Mouse (Mus musculus) stomach, embryonic 14.5 days (tissue): ENCODE data around the gene Daam1. TPM values are rescaled to one million over a fixed set of nuclear protein-coding genes. Genes with fewer than 3 reads are reported as not detected.

ENCODE experiments used
- ATAC-seq: fragments of 200-750 bp; cut with Nextera tagmentation; 2 replicates; pipeline ENCODE4 v1.8.0; 2017; ENCODE audit warnings: low read depth, moderate TSS enrichment; ENCODE audit not compliant: insufficient number of reproducible peaks, insufficient read depth, low FRiP score
- H3K27ac ChIP-seq: fragments of 300-500 bp; sonication (generic); 2 replicates; pipeline ENCODE4 v1.5.1; 2014; ENCODE audit warnings: mild to moderate bottlenecking, low read length, moderate library complexity, mixed read lengths
- H3K27me3 ChIP-seq: fragments of 300-500 bp; sonication (generic); 2 replicates; pipeline ENCODE4 v1.6.1; 2014; ENCODE audit warnings: low read length, control low read depth, mixed read lengths; ENCODE audit not compliant: control insufficient read depth, insufficient read depth
- H3K36me3 ChIP-seq: fragments of 300-500 bp; sonication (generic); 2 replicates; pipeline ENCODE4 v1.6.1; 2014; ENCODE audit warnings: mild to moderate bottlenecking, control low read depth, low read length, moderate library complexity, mixed read lengths; ENCODE audit not compliant: control insufficient read depth, insufficient read depth
- H3K4me1 ChIP-seq: fragments of 300-500 bp; sonication (generic); 2 replicates; pipeline ENCODE4 v1.6.1; 2014; ENCODE audit warnings: low read length, control low read depth, mixed read lengths; ENCODE audit not compliant: control insufficient read depth, insufficient read depth
- H3K4me2 ChIP-seq: fragments of 300-500 bp; sonication (generic); replicated peaks from 2 replicates; pipeline ENCODE4 v1.6.1; 2014; ENCODE audit warnings: low read depth, low read length, control low read depth
- H3K4me3 ChIP-seq: fragments of 300-500 bp; sonication (generic); 2 replicates; pipeline ENCODE4 v1.5.1; 2014; ENCODE audit warnings: low read depth, low read length, control low read depth
- H3K9ac ChIP-seq: fragments of 300-500 bp; sonication (generic); replicated peaks from 2 replicates; pipeline ENCODE4 v1.6.1; 2014; ENCODE audit warnings: low read depth, mild to moderate bottlenecking, control low read depth, low read length, moderate library complexity, mixed read lengths
- H3K9me3 ChIP-seq: fragments of 300-500 bp; sonication (generic); 2 replicates; pipeline ENCODE4 v1.6.1; 2016; ENCODE audit warnings: low read depth, low read length, control low read depth; ENCODE audit not compliant: control insufficient read depth
- WGBS: fragments of 180-500 bp; shearing (Covaris S2); extraction: QIAGEN DNeasy Blood & Tissue Kit; methylation state at CpG from one replicate; pipeline ENCODE4 v1.1.7; 2014; 5-methylcytosine and 5-hydroxymethylcytosine counted together
- polyA plus RNA-seq: library from polyadenylated mRNA; unstranded; fragments of >200 nt; fragmentation: Nextera tagmentation; extraction: Ambion mirVana; gene quantifications from 2 replicates; pipeline ENCODE4 v1.2.1, GENCODE M21; 2014

Daam1 gene
- polyA plus RNA-seq, 1 experiment from 2014 or later: 18.6 TPM

DNA sequence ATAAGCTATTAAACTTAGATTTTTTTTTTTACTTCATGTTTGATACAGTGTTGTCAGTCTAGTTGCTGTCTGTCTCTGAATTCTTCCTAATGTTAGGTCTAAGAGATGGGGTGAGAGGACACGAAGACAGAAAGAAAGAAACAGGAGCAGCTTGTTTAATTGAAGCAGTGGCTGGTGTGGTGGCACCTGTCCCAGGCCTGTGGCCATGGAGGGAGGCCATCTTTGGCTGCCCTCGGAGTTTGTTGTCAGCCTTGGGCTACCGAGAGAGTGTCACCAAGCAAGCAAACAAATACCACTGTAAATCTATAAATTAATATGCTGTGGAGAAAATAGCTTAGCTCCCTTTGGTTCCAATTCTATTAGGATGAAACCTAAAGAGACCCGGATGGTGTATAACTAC, 74.0 kb downstream of the Daam1 start:
- no peak overlapping the region for H3K4me2 ChIP-seq
- H3K4me3 ChIP-seq: no peak overlapping the region
- no peaks in the 10 kb centered on the region for H3K36me3 ChIP-seq
- WGBS: 82% methylated on average over 4 of the region's 4 CpGs
- H3K27me3 ChIP-seq: no peaks in the 10 kb centered on the region
- no peak overlapping the region; the same call in 1 of the 2 replicates for H3K27ac ChIP-seq
- ATAC-seq: no peak
- no peaks in the 10 kb centered on the region for H3K9me3 ChIP-seq
- H3K4me1 ChIP-seq: peaks cover 4% of the 10 kb centered on the region; the same call in 1 of the 2 replicates
- H3K9ac ChIP-seq: no peak overlapping the region

DNA sequence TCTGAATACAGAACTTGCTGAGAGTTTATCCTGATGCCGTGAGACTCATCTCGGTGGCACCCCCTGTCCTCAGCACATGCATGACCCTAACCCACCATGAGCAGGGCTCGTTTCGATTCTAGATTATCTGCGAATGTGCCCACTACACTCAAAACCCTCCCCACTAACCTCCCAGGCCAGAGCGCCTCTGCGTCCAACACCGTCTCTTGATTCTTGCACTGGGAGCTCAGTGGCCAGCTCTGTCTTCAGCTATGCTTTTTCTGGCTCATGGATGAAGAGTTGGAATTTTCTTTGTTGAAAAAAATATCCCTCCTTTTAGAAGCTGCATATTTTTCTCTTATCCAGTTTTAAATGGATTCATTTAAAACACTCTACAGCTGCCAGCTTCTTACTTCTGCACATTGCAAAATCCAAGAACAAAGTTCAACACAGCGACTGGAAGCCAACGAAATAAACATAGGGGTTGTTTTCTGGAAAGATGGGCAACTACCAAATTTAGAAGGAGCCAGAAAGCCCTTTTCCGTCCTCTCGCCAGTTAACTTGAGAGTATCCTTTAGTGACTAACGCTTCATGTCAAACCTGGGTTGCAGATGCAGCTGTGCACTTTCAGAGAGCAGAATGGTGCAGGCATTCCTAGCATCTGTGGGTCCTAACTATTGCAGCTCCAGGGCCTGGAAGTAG, 74.9 kb downstream of the Daam1 start:
- Histone ChIP-seq H3K27me3 (no peaks in the 10 kb centered on the region), H3K36me3 (no peaks in the 10 kb centered on the region), H3K4me1 (peaks cover 4% of the 10 kb centered on the region; the same call in 1 of the 2 replicates), H3K4me2 (no peak overlapping the region), H3K4me3 (no peak overlapping the region), H3K27ac (no peak overlapping the region; the same call in 1 of the 2 replicates), H3K9ac (no peak overlapping the region), H3K9me3 (no peaks in the 10 kb centered on the region)
- no peak for ATAC-seq
- whole genome bisulfite sequencing: 74% methylated on average over 13 of the region's 13 CpGs

DNA sequence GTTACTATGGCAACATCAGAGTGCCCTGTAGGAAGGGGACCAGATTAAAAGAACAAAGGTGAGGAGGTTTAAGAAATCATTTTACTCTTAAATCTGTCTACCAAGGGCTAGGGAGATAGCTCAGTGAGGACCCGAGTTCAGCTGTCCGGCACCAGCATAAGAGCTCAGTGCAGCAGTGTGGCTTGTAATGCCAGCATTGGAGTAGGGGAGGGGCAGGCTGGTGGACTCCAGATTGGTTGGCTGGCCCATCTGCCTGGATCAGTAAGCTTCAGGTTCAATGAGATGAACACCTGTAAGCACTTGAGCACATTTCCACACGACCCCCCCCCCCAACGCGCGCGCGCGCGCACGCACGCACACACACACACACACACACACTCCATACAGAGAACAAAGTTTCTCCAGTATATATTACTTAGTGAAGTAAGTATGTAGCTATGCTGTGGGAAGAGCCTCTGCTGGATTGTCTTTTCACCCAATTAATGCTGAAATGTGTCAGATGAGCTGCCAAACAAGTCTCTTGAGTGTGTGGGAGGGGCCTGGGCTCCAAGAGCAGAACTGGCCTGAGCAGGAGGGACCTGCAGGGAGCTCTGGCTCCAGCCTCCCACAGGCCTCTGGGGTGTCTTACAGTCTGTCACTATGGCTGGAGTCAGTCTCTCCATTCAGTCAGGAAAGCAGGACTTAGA, 75.8 kb downstream of the Daam1 start:
- H3K4me2 ChIP-seq: no peak overlapping the region
- H3K36me3 ChIP-seq: no peaks in the 10 kb centered on the region
- H3K9me3 ChIP-seq: no peaks in the 10 kb centered on the region
- no peak overlapping the region for H3K27ac ChIP-seq
- H3K4me3 ChIP-seq: no peak overlapping the region
- no peaks in the 10 kb centered on the region for H3K27me3 ChIP-seq
- no peak overlapping the region for H3K9ac ChIP-seq
- peaks cover 4% of the 10 kb centered on the region; the same call in 1 of the 2 replicates for H3K4me1 ChIP-seq
- 86% methylated on average over 12 of the region's 12 CpGs for WGBS
- peak; percentile 53; the same call in 1 of the 2 replicates for ATAC-seq

DNA sequence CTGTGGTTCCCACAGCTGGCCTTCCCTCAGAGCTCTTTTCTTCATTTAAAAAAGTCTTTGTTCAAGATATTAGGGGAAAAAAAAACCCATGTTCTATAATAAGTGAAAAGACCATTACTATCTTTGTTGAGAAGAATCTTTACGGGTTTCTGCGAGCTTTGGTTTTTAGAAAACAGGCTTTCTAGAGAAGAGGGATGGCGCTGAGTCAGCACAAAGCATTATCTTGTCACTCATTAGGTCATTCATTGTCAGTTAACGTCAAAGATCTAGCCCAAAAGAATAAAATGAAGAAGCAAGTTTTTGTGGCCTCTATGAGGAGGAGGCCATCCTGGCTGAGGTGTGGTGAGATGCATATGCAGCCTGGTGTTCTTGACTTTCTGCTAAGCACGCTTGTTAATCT, 78.1 kb downstream of the Daam1 start:
- H3K27me3 ChIP-seq: no peaks in the 10 kb centered on the region
- H3K36me3 ChIP-seq: no peaks in the 10 kb centered on the region
- H3K9ac ChIP-seq: no peak overlapping the region
- H3K4me2 ChIP-seq: no peak overlapping the region
- no peaks in the 10 kb centered on the region for H3K9me3 ChIP-seq
- WGBS: 93% methylated on average over 5 of the region's 5 CpGs
- ATAC-seq: no peak
- H3K27ac ChIP-seq: no peak overlapping the region
- H3K4me3 ChIP-seq: no peak overlapping the region
- H3K4me1 ChIP-seq: peaks cover 4% of the 10 kb centered on the region; the same call in 1 of the 2 replicates

DNA sequence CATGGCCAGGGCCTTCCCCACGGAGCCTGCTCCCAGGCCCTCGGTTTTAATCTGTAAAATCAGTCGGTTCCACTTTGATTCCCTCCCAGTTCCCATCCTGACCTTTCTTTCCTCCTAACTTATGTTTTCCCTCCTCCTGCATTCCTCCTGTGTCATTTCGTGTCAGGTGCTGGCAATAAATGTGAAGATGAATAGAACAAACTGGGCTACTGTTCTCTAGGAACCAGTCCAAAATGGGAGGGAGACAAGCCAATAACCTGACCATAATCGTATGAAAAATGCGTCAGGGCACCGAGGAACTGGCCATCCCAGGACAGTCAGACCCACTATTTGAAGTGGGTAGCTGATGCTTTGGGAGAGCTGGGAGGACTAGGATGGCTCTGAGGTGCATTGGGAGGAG, 79.4 kb downstream of the Daam1 start:
- 55% methylated on average over 7 of the region's 7 CpGs for WGBS
- Histone ChIP-seq H3K9me3 (no peaks in the 10 kb centered on the region), H3K4me2 (no peak overlapping the region), H3K4me1 (peaks cover 4% of the 10 kb centered on the region; the same call in 1 of the 2 replicates), H3K27me3 (no peaks in the 10 kb centered on the region), H3K9ac (no peak overlapping the region), H3K36me3 (no peaks in the 10 kb centered on the region), H3K27ac (no peak overlapping the region), H3K4me3 (no peak overlapping the region)
- no peak for ATAC-seq

DNA sequence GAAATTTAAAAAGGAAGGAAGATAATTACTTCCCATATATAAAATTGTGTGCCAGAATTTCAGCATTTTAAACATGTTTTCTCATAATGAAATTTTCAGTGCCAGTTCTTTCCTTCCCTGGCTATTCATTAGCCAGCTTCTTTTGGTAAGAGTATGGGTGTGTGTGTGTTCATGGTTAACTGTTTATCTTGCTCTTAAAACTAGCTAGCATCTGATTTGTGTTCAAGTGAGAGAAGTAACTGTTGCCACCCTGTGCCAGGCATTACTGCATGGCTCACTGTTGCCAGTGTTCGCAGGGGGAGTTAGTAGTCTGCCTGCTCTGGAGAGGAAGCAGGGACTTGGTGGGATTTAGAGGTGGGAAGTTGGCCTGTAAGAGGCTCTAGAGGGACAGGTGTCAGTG, 81.4 kb downstream of the Daam1 start:
- H3K4me3 ChIP-seq: no peak overlapping the region
- no peak for ATAC-seq
- no peak overlapping the region for H3K9ac ChIP-seq
- 87% methylated on average over 1 of the region's 1 CpGs for WGBS
- H3K4me1 ChIP-seq: no peaks in the 10 kb centered on the region
- H3K9me3 ChIP-seq: no peaks in the 10 kb centered on the region
- no peaks in the 10 kb centered on the region for H3K27me3 ChIP-seq
- no peak overlapping the region for H3K4me2 ChIP-seq
- H3K27ac ChIP-seq: no peak overlapping the region
- H3K36me3 ChIP-seq: peaks cover 8% of the 10 kb centered on the region

DNA sequence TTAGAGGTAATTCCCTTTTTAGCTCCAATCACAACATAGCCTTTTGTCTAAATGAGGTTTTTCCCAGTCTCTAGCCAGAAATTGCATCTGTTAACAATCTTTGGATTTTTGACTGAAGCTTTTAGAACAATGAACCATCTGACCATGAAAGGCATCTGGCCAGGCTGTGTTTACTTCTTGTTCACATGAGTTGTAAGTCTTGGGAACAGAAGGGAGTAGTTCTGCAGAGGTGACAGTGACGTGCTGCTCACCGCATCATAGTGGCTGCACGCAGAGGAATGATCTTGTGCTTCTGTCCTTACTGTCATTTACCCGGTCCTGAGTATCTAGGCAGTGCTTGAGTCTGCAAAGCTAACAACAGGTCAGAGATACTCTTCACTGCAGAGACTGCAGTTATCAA, 88.3 kb downstream of the Daam1 start:
- H3K4me3 ChIP-seq: no peak overlapping the region
- no peaks in the 10 kb centered on the region for H3K9me3 ChIP-seq
- H3K36me3 ChIP-seq: peaks cover 8% of the 10 kb centered on the region
- H3K4me2 ChIP-seq: no peak overlapping the region
- H3K27ac ChIP-seq: peak overlapping the region; percentile 2; the same call in 1 of the 2 replicates
- WGBS: 48% methylated on average over 4 of the region's 4 CpGs
- H3K4me1 ChIP-seq: peaks cover 5% of the 10 kb centered on the region; the same call in 1 of the 2 replicates
- no peaks in the 10 kb centered on the region for H3K27me3 ChIP-seq
- no peak for ATAC-seq
- H3K9ac ChIP-seq: no peak overlapping the region

DNA sequence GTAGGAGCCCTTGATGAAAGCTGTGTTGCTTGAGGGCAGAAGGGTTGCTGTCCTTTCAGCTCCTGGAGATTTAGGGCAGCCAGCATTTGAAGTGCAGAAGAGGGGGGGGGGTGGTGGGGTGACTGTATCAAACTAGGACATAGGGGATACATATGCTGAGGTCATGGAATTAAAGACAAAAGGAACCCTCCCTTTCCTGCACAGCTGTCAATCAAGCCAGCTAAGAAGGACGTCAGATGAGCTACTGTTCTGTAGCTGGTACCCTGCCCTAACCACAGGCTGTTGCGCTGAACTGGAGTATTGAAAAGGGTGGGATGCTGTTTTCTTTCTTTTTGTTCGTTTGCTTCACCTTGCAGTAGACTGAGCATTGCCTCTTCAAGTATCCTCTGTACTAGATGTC, 89.1 kb downstream of the Daam1 start:
- Histone ChIP-seq H3K36me3 (peaks cover 8% of the 10 kb centered on the region), H3K4me2 (no peak overlapping the region), H3K4me3 (no peak overlapping the region), H3K27me3 (no peaks in the 10 kb centered on the region), H3K9ac (no peak overlapping the region), H3K4me1 (peaks cover 5% of the 10 kb centered on the region; the same call in 1 of the 2 replicates), H3K27ac (no peak overlapping the region; the same call in 1 of the 2 replicates), H3K9me3 (no peaks in the 10 kb centered on the region)
- no peak for ATAC-seq
- 67% methylated on average over 3 of the region's 3 CpGs for WGBS
